Mouse (Mus musculus) liver, adult 2 months (tissue): ENCODE data around the gene Prune2.

Source experiments
- CTCF ChIP-seq: fragments of 200-500 bp; IDR thresholded peaks from 2 replicates; pipeline ENCODE4 v1.5.1; 2011; ENCODE audit warnings: low read depth, low read length, control low read depth
- POLR2A ChIP-seq: fragments of 200-500 bp; IDR thresholded peaks from 2 replicates; pipeline ENCODE4 v1.6.1; 2011; ENCODE audit warnings: low read length, control low read depth; ENCODE audit not compliant: insufficient read depth; ENCODE audit errors: extremely low read depth

- TF ChIP-seq CTCF = no peak
- no peak for TF ChIP-seq POLR2A
Observed at GRCm38 (mm10) chr19:17251453-17251852, 295.5 kb downstream of the Prune2 start.
